Mouse (Mus musculus): ENCODE results near the gene Ptprq.

The Ptprq gene

DNA sequence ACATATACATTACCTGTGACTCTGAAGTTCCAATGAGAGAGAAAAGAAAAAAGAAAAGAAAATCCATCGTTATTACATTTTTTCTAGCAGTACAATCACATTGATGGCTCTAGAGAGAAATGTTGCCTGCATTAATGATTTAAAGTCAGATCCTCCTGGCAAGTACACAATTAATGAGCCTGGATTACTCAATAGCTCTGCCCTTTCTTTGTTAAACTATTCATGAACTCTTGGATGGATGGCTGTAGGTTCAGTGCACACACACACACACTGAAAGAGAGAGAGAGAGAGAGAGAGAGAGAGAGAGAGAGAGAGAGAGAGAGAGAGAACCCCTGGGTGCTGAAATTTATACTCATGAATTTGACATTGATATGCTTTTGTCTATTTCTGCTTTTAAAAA is at the start of gene Ptprq:
Gene Ptprq, minus strand, starts transcription at position 246 of the 400 bp plus-strand sequence.
- DNase-seq (ENCODE audit: low spot score): no peak

DNA sequence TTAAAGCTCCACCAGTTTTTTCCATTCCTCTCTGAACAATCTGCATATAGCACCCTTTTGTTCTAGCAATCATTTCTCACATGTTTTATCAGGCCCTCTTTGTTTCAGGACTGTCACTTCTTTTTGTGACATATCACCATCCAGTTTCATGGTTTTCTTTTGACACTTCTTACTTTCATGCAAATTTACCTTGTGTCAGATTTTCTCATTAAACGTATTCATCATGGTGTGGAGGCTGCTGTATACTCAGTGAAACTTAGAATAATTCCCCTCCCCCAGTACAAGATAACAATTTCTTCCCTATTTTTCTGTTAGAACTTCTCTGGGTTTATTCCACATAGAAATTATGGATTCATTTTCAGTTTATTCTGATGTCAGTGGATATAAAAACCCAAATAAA is 39.8 kb upstream of the Ptprq start:
- no peak for DNase-seq (ENCODE audit: low spot score)

DNA sequence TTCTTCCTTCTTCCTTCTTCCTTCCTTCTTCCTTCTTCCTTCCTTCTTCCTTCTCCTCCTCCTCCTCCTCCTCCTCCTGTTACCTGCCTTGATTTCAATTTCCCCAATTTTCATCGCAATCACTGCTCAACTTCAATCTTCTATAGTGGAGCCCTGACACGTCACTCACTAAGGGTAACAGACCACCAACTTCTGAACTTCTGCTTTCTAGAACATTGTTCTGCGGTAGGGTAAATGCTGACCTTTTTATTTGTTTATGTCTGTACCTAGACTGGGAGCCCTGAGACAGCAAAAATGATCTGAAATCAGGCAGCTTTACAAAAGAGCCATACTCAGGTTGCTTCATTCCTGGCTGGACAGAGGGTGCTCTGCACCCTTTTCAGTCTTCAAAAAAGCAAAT is 33.6 kb upstream of the Ptprq start:
- no peak for DNase-seq (ENCODE audit: low spot score)

DNA sequence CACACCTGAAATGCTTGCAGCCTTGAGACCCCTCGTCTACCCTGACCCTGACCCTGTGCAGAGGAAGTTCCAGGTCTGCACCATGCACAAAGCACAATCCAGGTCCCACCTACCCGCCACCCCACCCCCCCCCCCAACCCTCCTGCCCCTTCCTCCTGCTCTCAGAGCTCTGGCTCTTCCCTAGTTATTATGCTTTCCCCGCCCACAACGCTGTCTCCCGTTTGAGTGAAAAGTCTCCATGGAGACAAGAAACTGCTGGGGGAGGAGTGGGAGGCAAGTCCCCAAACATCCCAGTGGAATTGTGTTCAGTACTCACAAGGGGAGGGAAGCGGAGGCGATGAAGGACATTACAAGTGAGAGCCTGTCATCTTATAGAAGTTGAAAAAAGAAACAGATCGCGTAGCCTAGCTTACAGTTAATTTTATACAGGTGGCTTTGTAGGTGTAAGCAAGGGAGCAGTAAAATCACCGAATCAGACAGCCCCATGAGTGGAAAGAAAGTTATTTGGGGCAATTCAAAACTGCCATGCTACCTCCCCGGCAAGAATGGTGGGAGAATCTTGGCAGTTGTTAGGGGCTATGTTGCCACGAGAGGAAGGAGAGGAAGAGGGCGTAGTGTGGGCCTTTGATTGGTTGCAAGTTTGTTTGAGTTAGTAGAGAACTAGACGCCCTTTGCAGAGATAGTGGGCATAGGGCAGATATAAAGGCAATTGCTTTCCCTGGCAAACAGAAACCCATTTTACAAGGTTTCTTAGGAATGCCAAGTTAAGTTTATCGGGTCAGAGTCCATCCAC is 32.7 kb upstream of the Ptprq start:
- DNase-seq (ENCODE audit: low spot score): no peak

DNA sequence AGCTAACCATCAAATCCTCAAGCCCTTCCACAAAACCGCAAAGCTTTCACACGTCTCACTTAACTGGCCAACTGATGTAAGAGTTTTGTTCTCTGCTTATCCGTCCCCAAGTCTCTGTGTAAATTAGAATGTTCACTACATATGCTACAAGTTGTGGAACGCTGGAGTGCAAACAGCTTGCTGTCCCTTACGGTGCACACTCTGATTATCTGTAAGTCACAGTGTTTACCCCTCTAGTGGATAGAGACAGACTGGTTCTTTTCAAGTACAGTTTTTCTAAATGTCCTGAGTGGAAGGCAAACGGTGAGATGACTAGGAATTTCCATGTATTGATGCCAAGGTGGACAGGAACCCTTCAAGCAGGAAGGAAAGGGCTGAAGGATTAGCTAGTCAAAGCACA is 32.1 kb upstream of the Ptprq start:
- no peak for DNase-seq (ENCODE audit: low spot score)

DNA sequence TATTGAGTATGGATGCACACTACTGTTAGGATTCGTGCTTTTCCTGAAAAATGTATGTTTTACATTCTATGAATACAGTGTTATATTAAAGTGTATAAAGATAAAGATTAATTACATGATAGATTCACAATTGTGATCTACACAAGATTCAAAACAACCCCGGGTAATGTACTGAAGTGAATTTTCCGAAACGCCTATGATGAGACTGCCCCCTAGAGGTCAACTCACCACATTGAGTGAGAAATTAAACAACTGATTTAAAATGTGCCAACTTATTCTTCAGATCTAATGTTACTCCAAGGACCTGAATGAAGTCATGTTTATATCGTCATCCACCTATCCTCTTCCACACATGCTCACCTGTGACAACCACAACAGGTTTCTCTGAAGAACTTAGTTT is 27.7 kb upstream of the Ptprq start:
- no peak for DNase-seq (ENCODE audit: low spot score)

DNA sequence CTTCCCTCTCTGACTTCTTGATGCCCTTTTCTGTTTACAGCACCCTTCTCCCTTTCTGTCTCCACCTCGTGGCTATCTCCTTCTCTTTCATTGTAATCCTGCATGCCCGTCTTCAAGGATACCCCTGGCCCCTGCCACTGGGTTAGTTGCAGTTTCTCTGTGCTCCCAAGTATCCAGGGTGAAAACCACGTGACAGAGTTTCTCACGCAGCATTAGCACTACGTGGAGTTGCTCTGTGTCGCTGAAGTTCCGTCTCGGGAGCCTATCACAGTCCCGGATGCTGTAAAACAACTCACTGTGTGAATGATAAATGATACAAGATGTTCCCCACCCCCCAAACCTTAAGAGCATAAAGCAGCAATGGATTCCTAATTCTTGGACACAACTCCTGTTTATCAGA is 26.9 kb upstream of the Ptprq start:
- DNase-seq (ENCODE audit: low spot score): no peak

DNA sequence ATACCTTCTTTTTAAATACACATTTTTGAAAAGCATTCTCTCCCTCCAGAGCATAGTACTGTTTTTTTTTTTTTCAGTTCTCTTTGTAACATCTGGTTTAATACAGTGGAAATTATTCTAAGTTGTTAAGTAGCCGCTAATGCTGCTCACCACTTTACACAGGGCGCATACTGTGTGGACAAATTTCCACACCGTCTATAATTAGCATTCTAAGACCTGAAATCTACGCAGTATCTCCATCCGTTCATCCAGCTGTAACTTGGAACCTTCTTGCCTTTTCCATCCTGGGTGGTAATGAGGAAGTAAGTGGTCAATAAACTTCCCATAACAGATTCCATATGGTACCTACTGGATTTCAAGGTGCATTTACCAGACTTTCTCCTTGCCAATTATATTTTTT is 20.0 kb upstream of the Ptprq start:
- DNase-seq (ENCODE audit: low spot score): no peak

DNA sequence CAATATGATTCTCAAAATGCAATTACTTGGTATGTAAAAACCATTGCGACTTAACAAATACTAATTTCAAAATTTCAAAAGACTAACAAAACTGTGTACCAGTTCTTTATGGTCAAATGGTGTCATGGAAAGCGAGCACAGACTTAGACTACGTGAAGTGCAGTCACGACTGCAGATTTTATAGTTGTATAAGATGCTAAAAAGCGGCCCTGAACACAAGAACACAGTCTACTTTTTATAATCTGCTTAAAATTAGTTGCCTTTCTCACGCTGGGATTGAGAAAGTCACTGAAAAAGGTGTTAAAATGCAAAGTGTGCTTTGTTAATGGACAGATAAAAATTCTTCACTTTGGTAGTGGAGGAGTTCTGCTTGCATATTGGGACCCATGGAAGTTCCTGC is 17.9 kb upstream of the Ptprq start:
- DNase-seq (ENCODE audit: low spot score): no peak

DNA sequence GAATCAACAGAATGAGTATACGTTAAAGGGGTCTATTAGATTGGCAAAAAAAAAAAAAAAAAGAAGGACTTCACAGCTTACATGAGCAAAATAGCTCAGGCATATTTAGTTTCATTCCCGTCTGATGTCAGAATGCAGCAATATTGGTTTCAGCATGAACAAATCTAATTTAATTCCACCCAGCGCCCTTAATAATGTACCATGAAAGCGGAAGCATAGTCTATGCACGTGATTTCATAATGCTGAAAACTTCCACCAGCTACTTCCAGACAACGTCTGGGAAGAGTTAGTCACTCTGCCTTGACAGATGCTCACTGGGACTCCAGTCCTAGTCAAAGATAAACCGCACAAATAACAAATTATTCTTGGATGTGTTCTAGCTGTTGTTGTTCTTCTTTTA is 15.6 kb upstream of the Ptprq start:
- DNase-seq (ENCODE audit: low spot score): no peak

DNA sequence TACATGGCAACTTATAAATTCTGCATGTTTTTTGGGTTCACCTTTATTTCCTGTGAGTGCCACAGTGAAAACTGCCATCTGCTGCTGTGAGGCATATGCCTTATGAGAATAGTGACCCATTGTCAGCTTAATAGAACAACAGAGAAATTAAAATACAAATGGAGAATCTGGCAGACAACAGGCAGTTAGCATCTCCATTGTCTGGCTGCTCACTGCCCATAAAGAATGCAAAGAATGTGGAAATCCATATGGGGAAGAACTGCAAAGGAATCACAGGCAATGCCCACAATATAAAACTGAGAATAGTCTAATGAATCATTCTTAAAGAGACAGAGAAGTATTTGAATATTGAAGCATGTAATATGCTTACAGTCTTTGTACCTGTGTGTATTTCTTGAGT is 14.5 kb upstream of the Ptprq start:
- DNase-seq (ENCODE audit: low spot score): no peak

DNA sequence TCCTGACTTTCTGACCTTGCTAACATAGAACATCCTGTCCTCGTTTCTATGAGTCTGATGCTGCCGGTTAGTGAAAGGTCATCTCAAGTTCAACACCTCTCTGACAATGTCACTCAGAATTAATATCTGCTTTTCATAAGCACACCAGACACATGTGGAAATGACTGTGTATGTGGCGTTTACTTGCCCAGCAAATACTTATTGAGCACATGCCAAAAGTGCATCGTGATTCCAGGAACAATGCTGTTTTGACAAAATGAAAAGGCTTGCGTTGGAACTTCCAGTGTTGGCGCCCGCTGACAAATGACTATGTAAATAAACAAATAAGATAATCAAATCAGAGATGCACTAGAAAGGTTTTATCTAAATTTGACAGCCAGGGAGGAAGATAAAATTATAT is 5.8 kb upstream of the Ptprq start:
- no peak for DNase-seq (ENCODE audit: low spot score)

DNA sequence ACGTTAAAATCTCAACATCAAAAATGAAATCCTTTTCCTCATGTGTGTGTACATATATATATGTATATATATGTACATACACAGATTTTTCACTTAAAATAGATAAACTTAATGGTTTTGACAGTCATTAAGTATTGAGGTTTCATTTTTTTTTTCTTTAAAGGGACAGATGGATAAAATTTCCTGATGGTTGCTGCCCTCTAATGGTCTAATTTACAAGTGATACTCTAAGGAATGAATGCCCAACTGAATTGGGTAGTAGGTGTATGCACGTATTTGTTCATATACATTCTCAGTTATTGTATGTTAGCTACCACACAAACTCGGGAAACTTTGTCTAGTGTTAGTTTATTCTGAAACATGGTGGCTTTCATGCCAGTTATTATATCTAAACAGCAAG is 15.4 kb downstream of the Ptprq start:
- DNase-seq (ENCODE audit: low spot score): no peak

DNA sequence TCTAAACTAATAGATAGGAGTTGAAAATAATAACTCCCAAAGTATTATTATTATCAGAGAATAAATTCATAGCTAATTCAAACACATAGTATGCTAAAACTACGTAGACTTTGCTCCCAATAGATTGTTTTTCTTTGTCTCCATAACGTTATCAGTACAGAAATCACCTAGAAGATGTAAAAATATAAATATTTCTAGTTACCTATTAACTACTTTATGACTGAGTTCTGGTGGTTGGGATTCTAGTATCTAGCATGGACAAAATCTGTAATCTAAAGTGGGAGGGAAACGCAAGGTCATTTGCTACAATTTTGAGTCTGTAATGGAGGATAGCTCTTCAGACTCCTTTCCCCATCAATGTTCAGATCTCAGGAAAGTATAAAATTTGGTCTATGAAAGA is 18.9 kb downstream of the Ptprq start:
- DNase-seq (ENCODE audit: low spot score): no peak

DNA sequence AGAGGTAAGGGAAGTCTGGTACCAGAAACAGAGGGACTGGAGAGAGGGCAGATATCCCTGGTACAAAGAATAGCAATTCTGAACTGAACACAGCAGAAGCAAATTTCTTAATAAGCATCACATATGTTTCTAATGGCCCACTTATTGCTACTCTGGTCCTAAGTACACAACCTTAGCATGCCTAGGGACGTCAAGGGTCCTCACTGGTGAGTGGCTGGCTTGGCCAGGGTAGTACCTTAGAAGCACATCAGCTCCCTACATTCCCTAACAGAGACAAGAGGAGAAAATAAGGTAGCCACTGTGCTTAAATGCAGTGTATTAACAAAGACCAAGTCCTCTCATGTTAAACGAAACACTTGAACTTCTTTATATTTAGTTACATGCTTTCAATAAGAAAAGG is 21.1 kb downstream of the Ptprq start:
- DNase-seq (ENCODE audit: low spot score): no peak

DNA sequence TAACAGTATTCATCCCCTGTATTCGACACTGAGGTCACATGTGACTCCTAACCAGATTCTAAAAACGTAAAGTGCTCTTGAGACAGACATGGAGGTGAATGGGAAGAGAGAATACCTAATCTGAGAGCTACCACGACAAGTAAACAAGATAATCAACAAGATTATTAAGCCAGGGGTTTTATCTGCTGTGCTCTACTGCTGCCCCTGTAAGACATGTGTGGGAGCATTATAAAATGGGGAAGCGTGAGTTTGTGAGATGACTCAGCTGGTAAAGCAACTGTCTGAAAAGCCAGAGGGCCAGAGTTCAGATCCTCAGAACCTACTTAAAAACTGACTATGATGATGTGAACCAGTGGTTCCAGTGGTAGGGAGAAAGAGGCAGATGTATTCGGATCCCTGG is 22.7 kb downstream of the Ptprq start:
- DNase-seq (ENCODE audit: low spot score): no peak

DNA sequence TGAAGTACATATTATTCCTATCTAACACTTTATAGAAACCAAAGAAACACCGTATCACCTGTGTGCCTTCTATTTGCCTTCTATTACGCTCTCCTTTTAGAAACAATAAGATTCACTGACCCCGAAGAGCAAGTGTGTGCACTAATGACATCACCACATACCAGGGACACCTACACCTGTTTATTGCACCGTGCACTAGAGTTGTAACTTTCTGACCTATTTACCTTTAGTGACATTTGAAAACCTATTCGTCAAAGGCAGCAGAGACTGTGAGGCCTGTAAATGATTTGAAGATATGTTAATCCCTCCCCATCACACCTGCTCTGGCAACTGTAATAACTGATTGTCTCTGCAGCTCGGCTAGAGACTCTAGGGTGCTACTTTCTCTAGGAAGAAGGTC is 32.5 kb downstream of the Ptprq start:
- DNase-seq (ENCODE audit: low spot score): no peak

DNA sequence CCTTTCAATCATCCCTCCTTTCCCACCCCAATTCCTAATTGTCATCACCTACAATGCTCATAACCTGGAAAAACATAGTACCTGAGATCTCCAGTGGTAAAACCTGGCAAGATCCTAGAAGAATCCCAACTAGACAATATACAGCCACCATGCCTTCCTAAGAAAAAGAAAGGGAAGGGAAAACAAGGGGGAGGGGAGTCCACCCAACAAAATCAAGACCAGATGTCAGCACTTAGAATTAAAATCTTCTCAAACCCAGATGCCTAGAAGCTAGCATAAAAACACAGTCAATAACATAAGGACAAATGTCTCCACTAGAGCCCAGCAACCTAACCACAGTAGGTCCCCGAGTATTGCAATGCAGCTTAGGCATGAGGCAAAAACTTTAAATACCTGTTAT is 43.9 kb downstream of the Ptprq start:
- no peak for DNase-seq (ENCODE audit: low spot score)

DNA sequence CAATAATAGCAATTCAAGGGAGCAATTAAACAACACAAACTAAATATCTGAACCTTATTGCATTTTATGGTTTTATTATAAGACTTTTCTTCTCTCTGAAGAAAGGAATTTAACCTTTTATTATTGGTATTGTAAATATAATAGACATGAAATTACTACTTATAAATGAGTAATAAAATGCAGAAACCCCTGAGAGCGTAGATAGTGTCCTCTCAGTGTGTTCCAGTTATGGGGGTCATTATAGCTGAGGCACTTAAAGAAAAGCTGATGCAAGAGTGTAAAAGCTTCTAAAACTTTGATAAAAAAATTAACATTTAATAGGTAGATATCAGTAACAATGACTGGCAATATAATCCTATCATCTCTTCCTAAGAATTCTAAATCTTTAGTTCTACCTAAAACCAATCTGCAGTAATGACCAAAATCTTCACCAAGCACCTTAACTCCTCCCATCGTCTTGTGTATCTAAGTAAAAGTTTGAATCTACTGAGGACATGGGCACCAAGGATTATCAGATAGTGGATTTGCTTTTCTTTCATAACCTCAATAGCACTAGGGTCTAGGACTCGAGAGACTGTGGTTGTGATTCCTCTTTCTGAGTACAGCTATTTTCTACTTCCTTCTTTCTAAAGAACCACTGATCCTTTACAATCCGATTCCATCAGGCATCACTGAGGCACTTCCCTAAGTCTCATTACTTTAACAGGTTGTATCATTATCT is 51.3 kb downstream of the Ptprq start:
- DNase-seq (ENCODE audit: low spot score): no peak

DNA sequence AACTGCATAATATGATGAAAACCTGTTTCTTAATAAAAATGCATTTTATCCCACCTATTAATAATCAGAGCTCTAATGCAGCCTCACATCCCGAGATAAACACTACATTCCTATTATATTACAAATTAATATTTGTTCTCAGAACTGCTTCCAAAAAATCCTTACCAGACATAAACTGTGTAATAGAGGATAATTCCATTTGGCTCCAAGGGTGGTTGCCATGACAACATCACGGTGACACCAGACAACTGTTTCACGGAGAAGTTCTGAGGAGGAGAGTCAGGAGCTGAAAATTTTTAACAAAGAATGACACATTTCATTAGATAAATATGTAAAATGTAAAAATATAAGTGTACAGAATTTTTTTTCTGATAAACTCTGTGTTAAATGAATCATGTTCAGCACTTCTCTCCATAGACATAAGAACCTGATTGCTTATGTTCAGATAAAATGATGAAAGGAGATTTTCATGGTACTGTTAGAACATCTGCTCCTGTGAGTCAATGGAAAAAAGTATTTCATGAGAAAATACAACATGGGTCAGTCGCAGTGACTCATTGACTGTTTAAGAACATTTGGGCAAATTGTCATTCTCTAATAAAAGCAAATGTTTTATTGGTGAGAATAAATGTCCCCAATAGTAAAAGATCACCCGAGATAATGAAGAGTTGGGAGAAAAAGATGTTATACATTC is 57.3 kb downstream of the Ptprq start:
- no peak for DNase-seq (ENCODE audit: low spot score)

DNA sequence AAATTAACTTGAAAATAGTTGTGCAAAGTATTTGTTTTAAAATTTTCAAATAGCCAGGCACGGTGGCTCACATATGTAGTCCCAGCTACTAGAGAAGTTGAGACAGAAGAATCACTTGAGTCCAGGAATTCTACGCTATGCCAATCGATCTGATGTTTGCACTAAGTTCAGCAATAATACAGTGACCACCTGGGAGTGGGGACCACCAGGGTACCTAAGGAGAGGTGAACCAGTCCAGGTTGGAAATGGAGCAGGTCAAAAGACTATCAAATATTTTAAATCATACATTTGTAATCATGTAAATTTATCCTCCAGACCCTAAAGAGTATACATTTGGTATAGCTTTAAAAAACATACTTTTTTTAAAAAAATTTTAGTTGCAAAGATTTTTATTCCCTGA is 57.9 kb downstream of the Ptprq start:
- no peak for DNase-seq (ENCODE audit: low spot score)

DNA sequence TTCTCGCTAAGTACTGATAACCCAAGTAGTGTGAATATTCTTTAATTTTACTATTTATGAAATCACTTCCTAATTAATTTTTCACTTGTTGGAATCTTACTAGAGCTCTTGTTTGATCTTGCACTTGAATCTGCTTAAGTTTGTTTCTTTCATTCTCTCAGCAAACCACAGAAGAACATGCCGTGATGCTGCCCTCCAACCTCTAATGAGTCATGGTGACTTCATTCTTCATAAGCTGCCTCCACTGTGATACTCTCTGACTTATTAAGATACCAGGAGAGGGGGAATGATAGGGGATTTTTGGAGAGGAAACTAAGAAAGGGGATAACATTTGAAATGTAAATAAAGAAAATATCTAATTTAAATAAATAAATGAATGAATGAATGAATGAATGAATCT is 60.7 kb downstream of the Ptprq start:
- no peak for DNase-seq (ENCODE audit: low spot score)

DNA sequence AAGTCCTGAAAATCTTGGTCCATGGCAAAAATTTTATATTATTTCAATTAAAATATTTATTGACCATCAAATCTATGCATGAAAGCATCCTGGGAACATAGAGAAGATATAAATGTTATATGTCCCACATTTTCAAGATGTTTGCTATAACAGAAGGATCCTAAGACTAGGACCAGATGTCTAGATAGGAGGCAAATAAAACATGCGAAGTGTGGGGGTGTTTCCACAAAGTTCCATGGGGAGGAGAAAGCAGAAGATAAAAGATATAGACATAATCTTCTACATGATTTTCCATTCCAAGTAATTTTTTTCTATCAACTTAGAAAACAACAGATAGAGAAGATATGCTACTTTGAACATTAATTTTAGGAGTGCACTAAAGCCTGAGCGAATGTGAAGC is 70.2 kb downstream of the Ptprq start:
- DNase-seq (ENCODE audit: low spot score): no peak
